Mouse (Mus musculus) stomach, postnatal 0 days (tissue): ENCODE data around the gene Grin2a.

ENCODE experiments used
- CTCF ChIP-seq: IDR thresholded peaks from 2 replicates; pipeline ENCODE4 v1.5.1; 2016; ENCODE audit warnings: antibody characterized with exemption, low read depth, mild to moderate bottlenecking, moderate library complexity
- EP300 ChIP-seq: optimal IDR thresholded peaks from 2 replicates; pipeline ENCODE3; 2016; ENCODE audit warnings: antibody characterized with exemption

GRCm38 (mm10) chr16:9742443-9742842 is 252.9 kb downstream of the Grin2a start:
- TF ChIP-seq EP300 (no peak), CTCF (no peak)
